Mouse (Mus musculus) bone marrow macrophage, adult 2 months (primary cell): ENCODE data around the gene Dus2.

Experiments
- CTCF ChIP-seq: IDR thresholded peaks from 2 replicates; pipeline ENCODE4 v1.5.1; 2012; ENCODE audit warnings: low read depth, mild to moderate bottlenecking, low read length, moderate library complexity
- POLR2A ChIP-seq: IDR thresholded peaks from 2 replicates; pipeline ENCODE4 v1.6.1; 2012; ENCODE audit warnings: mild to moderate bottlenecking, low read depth, low read length, borderline replicate concordance

DNA sequence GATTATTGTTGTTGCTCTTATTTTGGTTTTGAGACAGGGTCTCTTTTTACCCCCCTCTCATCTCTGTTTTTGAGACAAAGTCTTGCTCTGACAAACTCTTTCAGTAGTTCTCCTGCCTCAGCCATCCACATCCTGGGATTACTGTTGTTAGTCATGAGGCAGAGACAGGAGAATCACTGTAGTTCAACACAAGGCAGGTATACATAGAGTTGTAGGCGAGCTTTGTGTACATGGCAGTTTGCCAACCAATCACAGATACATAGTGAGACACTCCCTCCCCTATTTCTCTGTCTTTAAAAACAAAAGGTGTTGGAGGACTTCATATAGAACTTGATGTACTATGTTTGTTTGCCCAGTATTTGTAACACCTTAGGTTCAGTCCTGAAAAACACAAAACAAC lies 83.5 kb downstream of the Dus2 start:
- TF ChIP-seq CTCF (no peak), POLR2A (no peak)
